Mouse (Mus musculus): Measurements from ENCODE around the gene Cmss1. TPM values are rescaled to one million over a fixed set of nuclear protein-coding genes. Genes with fewer than 3 reads are reported as not detected.

Cmss1 gene
- polyA plus RNA-seq, 1 experiment from 2014 or later, result 51.4 TPM

Other genes starting within 250 kb of the Cmss1 start
- gene Col8a1, start 147.9 kb upstream of the Cmss1 start, polyA plus RNA-seq (2015; fragmentation: Nextera tagmentation; extraction: Ambion mirVana), result 2.1 and 2.2 TPM in 2 replicates